Mouse (Mus musculus): ENCODE measurements at regions not wholly inside any gene's neighbourhood (a gene's known extent, or its start where the extent isn't known, plus 50 kb on each side); places are given as distances from the start of the nearest gene placed in this dataset.

DNA sequence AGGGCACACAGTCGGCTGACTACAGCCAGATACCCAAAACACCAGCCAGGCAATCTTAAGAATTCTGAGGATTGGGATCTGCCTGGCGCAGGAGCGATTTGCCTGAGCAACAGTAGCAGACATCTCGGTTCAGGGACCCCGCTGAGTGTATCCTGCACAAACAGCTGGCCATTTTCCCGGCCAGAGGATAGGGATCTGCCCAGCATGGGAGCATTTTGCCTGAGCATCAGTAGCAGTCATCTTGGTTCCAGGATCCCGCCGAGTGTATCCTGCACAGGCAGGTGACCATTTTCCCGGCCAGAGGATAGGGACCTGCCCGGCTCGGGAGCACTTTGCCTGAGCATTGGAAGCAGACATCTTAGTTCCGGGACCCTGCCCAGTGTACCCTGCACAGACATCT lies 367.4 kb downstream of the Nyap2 start:
- peak in 1 of 2 experiments; percentile 12 for DNase-seq (ENCODE audit: low spot score in 2 of 2)

Measured in cerebellum, postnatal 4 days (tissue).